Mouse (Mus musculus): Measurements from ENCODE around the gene Lpp. TPM values are rescaled to one million over a fixed set of nuclear protein-coding genes. Genes with fewer than 3 reads are reported as not detected.
A peak's percentile ranks its signal among the peaks of the same experiment; 100 is the strongest.
"Not testable (repeated sequence)": the region's sequence is repeated elsewhere in the genome, so short reads cannot be mapped to it uniquely, and the experiment has no call there.

The Lpp gene
- polyA plus RNA-seq, 1 experiment = not detected

- H3K4me1 ChIP-seq (ENCODE audit: control insufficient read depth, insufficient read depth, low read length) = no peaks in the 10 kb centered on the region
- H3K4me3 ChIP-seq (ENCODE audit: insufficient read depth, low read depth, low read length) = no peak overlapping the region
- WGBS = 72% methylated on average over 10 of the region's 10 CpGs
- TF ChIP-seq POLR2A (IDR thresholded peaks at IDR 0.05; ENCODE audit: insufficient read depth, low read depth, low read length) (no peak), CTCF (IDR thresholded peaks at IDR 0.05; ENCODE audit: insufficient read depth, low read depth, low read length) (no peak)
- no peak overlapping the region for H3K27ac ChIP-seq (ENCODE audit: insufficient read depth, low read depth, low read length)
These were observed 597.8 kb downstream of the Lpp start for GRCm38 (mm10) chr16:24991059-24991541.

GRCm38 (mm10) chr16:24991995-24992394 is 598.7 kb downstream of the Lpp start:
- Histone ChIP-seq H3K4me1 (ENCODE audit: control insufficient read depth, insufficient read depth, low read length) (no peaks in the 10 kb centered on the region), H3K4me3 (ENCODE audit: insufficient read depth, low read depth, low read length) (no peak overlapping the region), H3K27ac (ENCODE audit: insufficient read depth, low read depth, low read length) (no peak overlapping the region)
- WGBS = 94% methylated on average over 3 of the region's 3 CpGs
- TF ChIP-seq POLR2A (IDR thresholded peaks at IDR 0.05; ENCODE audit: insufficient read depth, low read depth, low read length) (no peak), CTCF (IDR thresholded peaks at IDR 0.05; ENCODE audit: insufficient read depth, low read depth, low read length) (no peak)

- no peak overlapping the region for H3K4me3 ChIP-seq (ENCODE audit: insufficient read depth, low read depth, low read length)
- 97% methylated on average over 11 of the region's 11 CpGs for WGBS
- no peak overlapping the region for H3K27ac ChIP-seq (ENCODE audit: insufficient read depth, low read depth, low read length)
- no peaks in the 10 kb centered on the region for H3K4me1 ChIP-seq (ENCODE audit: control insufficient read depth, insufficient read depth, low read length)
- TF ChIP-seq POLR2A (IDR thresholded peaks at IDR 0.05; ENCODE audit: insufficient read depth, low read depth, low read length) (no peak), CTCF (IDR thresholded peaks at IDR 0.05; ENCODE audit: insufficient read depth, low read depth, low read length) (no peak)
These were observed 599.2 kb downstream of the Lpp start for GRCm38 (mm10) chr16:24992494-24992893.

GRCm38 (mm10) chr16:25010980-25011877 is 617.9 kb downstream of the Lpp start:
- Histone ChIP-seq H3K4me3 (ENCODE audit: insufficient read depth, low read depth, low read length) (no peak overlapping the region), H3K4me1 (ENCODE audit: control insufficient read depth, insufficient read depth, low read length) (0 out of 2 replicates have a peak, but pooled peaks cover under 1% of the 10 kb centered on the region), H3K27ac (ENCODE audit: insufficient read depth, low read depth, low read length) (no peak overlapping the region)
- TF ChIP-seq CTCF (IDR thresholded peaks at IDR 0.05; ENCODE audit: insufficient read depth, low read depth, low read length) (no peak), POLR2A (IDR thresholded peaks at IDR 0.05; ENCODE audit: insufficient read depth, low read depth, low read length) (no peak)
- WGBS = 45% methylated on average over 5 of the region's 5 CpGs

GRCm38 (mm10) chr16:25012938-25013337 is 619.6 kb downstream of the Lpp start:
- 96% methylated on average over 3 of the region's 3 CpGs for WGBS
- no peak overlapping the region for H3K27ac ChIP-seq (ENCODE audit: insufficient read depth, low read depth, low read length)
- H3K4me3 ChIP-seq (ENCODE audit: insufficient read depth, low read depth, low read length) = no peak overlapping the region
- H3K4me1 ChIP-seq (ENCODE audit: control insufficient read depth, insufficient read depth, low read length) = 0 out of 2 replicates have a peak, but pooled peaks cover 3% of the 10 kb centered on the region
- no peak for TF ChIP-seq CTCF (IDR thresholded peaks at IDR 0.05; ENCODE audit: insufficient read depth, low read depth, low read length)

- TF ChIP-seq POLR2A (IDR thresholded peaks at IDR 0.05; ENCODE audit: insufficient read depth, low read depth, low read length) = no peak
- TF ChIP-seq CTCF (IDR thresholded peaks at IDR 0.05; ENCODE audit: insufficient read depth, low read depth, low read length) = no peak
- Histone ChIP-seq H3K27ac (ENCODE audit: insufficient read depth, low read depth, low read length) (peak overlapping the region; percentile 19; the same call in 1 of the 2 replicates), H3K4me3 (ENCODE audit: insufficient read depth, low read depth, low read length) (no peak overlapping the region), H3K4me1 (ENCODE audit: control insufficient read depth, insufficient read depth, low read length) (0 out of 2 replicates have a peak, but pooled peaks cover 3% of the 10 kb centered on the region)
- whole genome bisulfite sequencing = 51% methylated on average over 4 of the region's 4 CpGs
These were observed 623.0 kb downstream of the Lpp start for GRCm38 (mm10) chr16:25016261-25016836.

- TF ChIP-seq CTCF (IDR thresholded peaks at IDR 0.05; ENCODE audit: insufficient read depth, low read depth, low read length) (no peak), POLR2A (IDR thresholded peaks at IDR 0.05; ENCODE audit: insufficient read depth, low read depth, low read length) (no peak)
- Histone ChIP-seq H3K4me3 (ENCODE audit: insufficient read depth, low read depth, low read length) (no peak overlapping the region), H3K27ac (ENCODE audit: insufficient read depth, low read depth, low read length) (0 out of 2 replicates have a peak overlapping the region, but pooled peaks have one; percentile 8), H3K4me1 (ENCODE audit: control insufficient read depth, insufficient read depth, low read length) (0 out of 2 replicates have a peak, but pooled peaks cover 3% of the 10 kb centered on the region)
These were observed 623.7 kb downstream of the Lpp start for GRCm38 (mm10) chr16:25017046-25017445.

GRCm38 (mm10) chr16:25021743-25022359 is 628.5 kb downstream of the Lpp start:
- not testable (repeated sequence) for H3K4me1 ChIP-seq (ENCODE audit: control insufficient read depth, insufficient read depth, low read length); H3K4me3 ChIP-seq (ENCODE audit: insufficient read depth, low read depth, low read length); H3K27ac ChIP-seq (ENCODE audit: insufficient read depth, low read depth, low read length)
- 79% methylated on average over 2 of the region's 2 CpGs for WGBS

- no peak for TF ChIP-seq CTCF (IDR thresholded peaks at IDR 0.05; ENCODE audit: insufficient read depth, low read depth, low read length)
- H3K27ac ChIP-seq (ENCODE audit: insufficient read depth, low read depth, low read length) = no peak overlapping the region
- H3K4me1 ChIP-seq (ENCODE audit: control insufficient read depth, insufficient read depth, low read length) = no peaks in the 10 kb centered on the region
- no peak overlapping the region for H3K4me3 ChIP-seq (ENCODE audit: insufficient read depth, low read depth, low read length)
- WGBS = 94% methylated on average over 3 of the region's 3 CpGs
These were observed 631.3 kb downstream of the Lpp start for GRCm38 (mm10) chr16:25024591-25024990.
